Mouse (Mus musculus) CH12.LX (cell line): ENCODE measurements around the gene Bsn. TPM values are rescaled to one million over a fixed set of nuclear protein-coding genes. Genes with fewer than 3 reads are reported as not detected.

Source experiments
- DNase-seq: peaks from one replicate; pipeline ENCODE4 v3.0.0-alpha.2; 2013; ENCODE audit errors: extremely low read depth
- H3K27ac ChIP-seq: 2 replicates; pipeline ENCODE4 v1.5.1; 2012; ENCODE audit warnings: low read depth, mild to moderate bottlenecking, control low read depth, moderate library complexity; ENCODE audit not compliant: insufficient read depth
- H3K27me3 ChIP-seq: replicated peaks from 2 replicates; pipeline ENCODE3; 2012; ENCODE audit warnings: inconsistent platforms
- H3K36me3 ChIP-seq, 2 experiments: replicated peaks in 1 of 2; 2 replicates each; pipeline versions ENCODE3 to v1.6.1; 2012; ENCODE audit warnings: inconsistent platforms in 1 of 2, low read length in 1 of 2, mild to moderate bottlenecking in 1 of 2, mixed read lengths in 1 of 2, moderate library complexity in 1 of 2; ENCODE audit not compliant: control insufficient read depth in 1 of 2, insufficient read depth in 1 of 2
- H3K4me1 ChIP-seq, 2 experiments: 2 replicates each; pipeline ENCODE4 v1.6.1; 2012; ENCODE audit warnings: inconsistent platforms in 1 of 2, moderate library complexity in 1 of 2; ENCODE audit not compliant: insufficient read depth in 2 of 2, control insufficient read depth in 1 of 2
- H3K4me2 ChIP-seq: 2 replicates; pipeline ENCODE4 v1.6.1; 2012; ENCODE audit warnings: low read depth, mild to moderate bottlenecking, control low read depth; ENCODE audit not compliant: poor library complexity, insufficient read depth, severe bottlenecking
- H3K4me3 ChIP-seq, 3 experiments: fragments of 150-350 bp in 1 of 3; sonication (generic) in 1 of 3; replicated peaks in 1 of 3; 2 replicates each; pipeline versions ENCODE3 to v1.5.1; 2011 to 2012; ENCODE audit warnings: low read depth in 2 of 3, low read length in 2 of 3, mild to moderate bottlenecking in 2 of 3, moderate library complexity in 2 of 3, control low read depth in 1 of 3, improper control_type of control experiment in 1 of 3, inconsistent platforms in 1 of 3, mixed read lengths in 1 of 3; ENCODE audit not compliant: poor library complexity in 1 of 3
- H3K79me2 ChIP-seq: replicated peaks from 2 replicates; pipeline ENCODE4 v1.6.1; 2012; ENCODE audit warnings: mild to moderate bottlenecking, moderate library complexity; ENCODE audit not compliant: control insufficient read depth, poor library complexity, insufficient read depth, severe bottlenecking; ENCODE audit errors: extremely low read depth
- H3K9ac ChIP-seq: 2 replicates; pipeline ENCODE4 v1.6.1; 2012; ENCODE audit warnings: low read depth, mild to moderate bottlenecking, control low read depth, moderate library complexity; ENCODE audit not compliant: insufficient read depth
- H3K9me3 ChIP-seq: replicated peaks from 2 replicates; pipeline ENCODE3; 2012; ENCODE audit warnings: low read length, inconsistent platforms, mixed read lengths
- BHLHE40 ChIP-seq: IDR thresholded peaks from 2 replicates; pipeline ENCODE4 v1.6.1; 2011; ENCODE audit warnings: mild to moderate bottlenecking, low read depth, low read length, improper control_type of control experiment
- CHD1 ChIP-seq: IDR thresholded peaks from 2 replicates; pipeline ENCODE4 v1.6.1; 2012; ENCODE audit warnings: low read depth, low read length, improper control_type of control experiment, inconsistent platforms
- CHD2 ChIP-seq: IDR thresholded peaks from 2 replicates; pipeline ENCODE4 v1.6.1; 2011; ENCODE audit warnings: low read length, improper control_type of control experiment
- ELF1 ChIP-seq: IDR thresholded peaks from 2 replicates; pipeline ENCODE4 v1.6.1; 2014; ENCODE audit warnings: low read depth, mild to moderate bottlenecking, inconsistent platforms, low read length, improper control_type of control experiment
- GABPA ChIP-seq: IDR thresholded peaks from 2 replicates; pipeline ENCODE4 v1.6.1; 2012; ENCODE audit warnings: low read depth, low read length, improper control_type of control experiment, inconsistent platforms; ENCODE audit not compliant: insufficient replicate concordance
- JUN ChIP-seq: IDR thresholded peaks from 2 replicates; pipeline ENCODE4 v1.6.1; 2011; ENCODE audit warnings: low read depth, mild to moderate bottlenecking, low read length, improper control_type of control experiment, moderate library complexity; ENCODE audit not compliant: insufficient read depth
- JUND ChIP-seq: conservative IDR thresholded peaks from 2 replicates; pipeline ENCODE4 v1.6.1; 2011; ENCODE audit warnings: low read depth, low read length, improper control_type of control experiment
- KAT2A ChIP-seq: IDR thresholded peaks from 2 replicates; pipeline ENCODE4 v1.6.1; 2012; ENCODE audit warnings: low read length, improper control_type of control experiment, inconsistent platforms; ENCODE audit not compliant: insufficient replicate concordance
- MAFK ChIP-seq: IDR thresholded peaks from 2 replicates; pipeline ENCODE4 v1.6.1; 2011; ENCODE audit warnings: low read length, improper control_type of control experiment; ENCODE audit not compliant: insufficient replicate concordance
- MAX ChIP-seq: IDR thresholded peaks from 2 replicates; pipeline ENCODE4 v1.6.1; 2011; ENCODE audit warnings: low read length, improper control_type of control experiment
- MEF2A ChIP-seq: IDR thresholded peaks from 2 replicates; pipeline ENCODE4 v1.6.1; 2014; ENCODE audit warnings: low read depth, mild to moderate bottlenecking, inconsistent platforms, low read length, improper control_type of control experiment, borderline replicate concordance
- PAX5 ChIP-seq: IDR thresholded peaks from 2 replicates; pipeline ENCODE4 v1.6.1; 2012; ENCODE audit warnings: low read length, inconsistent platforms, mixed read lengths
- POLR2AphosphoS2 ChIP-seq: IDR thresholded peaks from 2 replicates; pipeline ENCODE4 v1.6.1; 2011; ENCODE audit warnings: low read depth, low read length, improper control_type of control experiment
- RAD21 ChIP-seq: IDR thresholded peaks from 2 replicates; pipeline ENCODE4 v1.6.1; 2011; ENCODE audit warnings: low read depth, mild to moderate bottlenecking, low read length, improper control_type of control experiment, moderate library complexity
- RCOR1 ChIP-seq: conservative IDR thresholded peaks from 2 replicates; pipeline ENCODE4 v1.6.1; 2012; ENCODE audit warnings: low read depth, mild to moderate bottlenecking, inconsistent platforms, low read length, improper control_type of control experiment
- SIN3A ChIP-seq: IDR thresholded peaks from 2 replicates; pipeline ENCODE4 v1.6.1; 2012; ENCODE audit warnings: low read length, improper control_type of control experiment, inconsistent platforms
- TBP ChIP-seq: conservative IDR thresholded peaks from 2 replicates; pipeline ENCODE4 v1.6.1; 2011; ENCODE audit warnings: low read depth, low read length, improper control_type of control experiment
- TCF12 ChIP-seq: IDR thresholded peaks from 2 replicates; pipeline ENCODE4 v1.6.1; 2014; ENCODE audit warnings: low read depth, mild to moderate bottlenecking, inconsistent platforms, low read length, improper control_type of control experiment
- UBTF ChIP-seq: IDR thresholded peaks from 2 replicates; pipeline ENCODE4 v1.6.1; 2012; ENCODE audit warnings: low read depth, mild to moderate bottlenecking, inconsistent platforms, low read length, improper control_type of control experiment, moderate library complexity
- USF1 ChIP-seq: IDR thresholded peaks from 2 replicates; pipeline ENCODE4 v1.6.1; 2014; ENCODE audit warnings: low read depth, mild to moderate bottlenecking, inconsistent platforms, low read length, improper control_type of control experiment
- USF2 ChIP-seq: conservative IDR thresholded peaks from 2 replicates; pipeline ENCODE4 v1.6.1; 2011; ENCODE audit warnings: low read depth, low read length, improper control_type of control experiment
- ZC3H11A ChIP-seq: IDR thresholded peaks from 2 replicates; pipeline ENCODE4 v1.6.1; 2012; ENCODE audit warnings: low read depth, mild to moderate bottlenecking, inconsistent platforms, low read length, improper control_type of control experiment
- ZKSCAN1 ChIP-seq: IDR thresholded peaks from 2 replicates; pipeline ENCODE4 v1.6.1; 2012; ENCODE audit warnings: low read depth, inconsistent platforms, low read length, improper control_type of control experiment, borderline replicate concordance
- ZMIZ1 ChIP-seq: IDR thresholded peaks from 2 replicates; pipeline ENCODE4 v1.6.1; 2012; ENCODE audit warnings: low read depth, mild to moderate bottlenecking, inconsistent platforms, low read length, improper control_type of control experiment
- dilution Hi-C: fragments of 300-500 bp; cut with MboI; formaldehyde crosslinking; loops from 2 replicates; pipeline ENCODE4 v1.14.3; 2020; ENCODE audit warnings: low sequenced_read_pairs; ENCODE audit not compliant: extremely low pct_unique_long_range_greater_than_20kb, extremely low pct_ligation_motif_present
- in situ Hi-C: fragments of 300-500 bp; cut with MboI; formaldehyde crosslinking; loops from 3 replicates; pipeline ENCODE4 v1.14.3; 2019; ENCODE audit warnings: low sequenced_read_pairs, low pct_ligation_motif_present, low pct_unique_long_range_greater_than_20kb, mixed read lengths
- polyA plus RNA-seq: library from polyadenylated mRNA; unstranded; fragments of >175 nt; gene quantifications from 2 replicates; pipeline ENCODE4 v1.2.1, GENCODE M21; 2012; ENCODE audit warnings: low read depth; ENCODE audit not compliant: insufficient read length
- total RNA-seq, 2 experiments: library from RNA; depleted of rRNA; stranded (reverse); fragments of 300-350 nt in 1 of 2; fragments of >200 nt in 1 of 2; gene quantifications; 2 replicates each; pipeline ENCODE4 v1.2.3; 2012 to 2014

Bsn gene
- total and polyA plus RNA-seq, 3 experiments = 3.6 to 7.8 (median 4.4) TPM

GRCm38 (mm10) chr9:108221566-108221965 lies 31.4 kb upstream of the Bsn start:
- no peak overlapping the region for H3K4me2 ChIP-seq
- H3K4me3 ChIP-seq = no peak overlapping the region
- in situ Hi-C loops = no loop called here

GRCm38 (mm10) chr9:108220380-108220774 lies 30.2 kb upstream of the Bsn start:
- Histone ChIP-seq H3K36me3 (peaks cover 0 to 7% of the 10 kb centered on the region in 2 experiments), H3K4me2 (no peak overlapping the region), H3K4me1 (peaks cover 7 to 48% of the 10 kb centered on the region in 2 experiments), H3K9ac (no peak overlapping the region), H3K9me3 (no peaks in the 10 kb centered on the region), H3K79me2 (no peaks in the 10 kb centered on the region), H3K27me3 (no peaks in the 10 kb centered on the region), H3K27ac (no peak overlapping the region), H3K4me3 (no peak overlapping the region)
- dilution Hi-C loops (no loop called here), in situ Hi-C loops (no loop called here)
- no peak for DNase-seq
- TF ChIP-seq SIN3A (no peak), MAX (no peak), BHLHE40 (no peak), JUND (no peak), USF2 (no peak), RAD21 (no peak), UBTF (no peak), TCF12 (no peak)

More at GRCm38 (mm10) chr9:108221566-108221965, 31.4 kb upstream of the Bsn start:
- Histone ChIP-seq H3K79me2 (no peaks in the 10 kb centered on the region), H3K36me3 (peaks cover 0 to 4% of the 10 kb centered on the region in 2 experiments), H3K9ac (no peak overlapping the region), H3K27ac (no peak overlapping the region), H3K9me3 (no peaks in the 10 kb centered on the region), H3K27me3 (no peaks in the 10 kb centered on the region), H3K4me1 (peaks cover 7 to 56% of the 10 kb centered on the region in 2 experiments)
- dilution Hi-C loops = no loop called here
- DNase-seq = no peak
- TF ChIP-seq MAX = no peak
- TF ChIP-seq ZMIZ1 = no peak
- no peak for TF ChIP-seq CHD1
- TF ChIP-seq SIN3A = no peak
- TF ChIP-seq PAX5 = no peak
- TF ChIP-seq TBP = no peak
- no peak for TF ChIP-seq TCF12
- no peak for TF ChIP-seq USF1
- no peak for TF ChIP-seq ELF1
- TF ChIP-seq MAFK = no peak
- TF ChIP-seq POLR2AphosphoS2 = no peak
- no peak for TF ChIP-seq JUND
- no peak for TF ChIP-seq MEF2A
- no peak for TF ChIP-seq RCOR1
- no peak for TF ChIP-seq KAT2A
- no peak for TF ChIP-seq JUN
- TF ChIP-seq ZKSCAN1 = no peak
- no peak for TF ChIP-seq CHD2
- no peak for TF ChIP-seq ZC3H11A
- no peak for TF ChIP-seq GABPA
